Mouse (Mus musculus) left cerebral cortex, adult 9 months (tissue): ENCODE measurements at regions not wholly inside any gene's neighbourhood (a gene's known extent, or its start where the extent isn't known, plus 50 kb on each side); places are given as distances from the start of the nearest gene placed in this dataset.
"Not testable (repeated sequence)": the region's sequence is repeated elsewhere in the genome, so short reads cannot be mapped to it uniquely, and the experiment has no call there.

ENCODE experiments used
- DNase-seq, 2 experiments: peaks; one replicate each; pipeline ENCODE4 v3.0.0; 2022; ENCODE audit warnings: low spot score in 2 of 2

DNA sequence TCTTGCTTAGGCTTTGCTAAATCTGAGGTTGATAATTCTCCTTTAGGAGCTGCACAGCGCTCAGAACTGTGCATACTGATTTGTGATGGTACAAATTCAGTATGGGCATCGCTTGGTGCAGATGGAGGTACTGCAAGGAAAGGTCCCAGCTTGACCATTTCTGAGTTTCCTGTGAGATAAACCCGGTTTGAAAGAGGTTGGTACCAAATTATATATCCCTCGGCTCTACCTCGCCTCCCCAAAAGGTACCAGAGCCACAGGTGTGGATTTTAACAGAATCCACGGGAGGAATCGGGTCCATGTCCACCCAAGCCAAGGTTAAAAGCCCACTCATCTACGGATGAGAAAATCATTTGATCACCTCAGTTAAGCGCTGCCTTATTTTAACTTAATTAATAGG, 172.5 kb upstream of the Zfp808 start:
- DNase-seq = not testable (repeated sequence)

GRCm38 (mm10) chr13:61978856-61979255, 150.8 kb upstream of the Zfp808 start:
- DNase-seq = not testable (repeated sequence)

DNA sequence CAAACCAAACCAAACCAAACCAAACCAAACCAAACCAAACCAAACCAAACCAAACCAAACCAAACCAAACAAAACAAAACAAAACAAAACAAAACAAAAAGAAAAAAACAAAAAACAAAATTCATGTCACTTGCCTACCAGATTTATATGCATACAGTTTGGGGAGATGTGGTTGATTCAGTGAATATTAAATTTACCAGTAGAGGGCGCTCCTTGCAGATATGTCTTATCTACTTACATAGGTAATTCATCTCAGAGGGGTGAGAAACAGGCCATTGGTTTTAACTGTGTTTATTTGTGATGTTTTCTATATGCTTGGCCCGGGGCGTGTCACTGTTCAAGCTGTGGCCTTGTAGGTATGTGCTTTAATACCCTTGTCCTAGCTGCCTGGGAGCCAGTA, 133.2 kb upstream of the Zfp808 start:
- not testable (repeated sequence) for DNase-seq

- not testable (repeated sequence) for DNase-seq
Observed at GRCm38 (mm10) chr13:61998803-61999202, 130.9 kb upstream of the Zfp808 start.

- DNase-seq = not testable (repeated sequence)
Observed at GRCm38 (mm10) chr13:62007321-62007720, 122.4 kb upstream of the Zfp808 start.

- DNase-seq = peak; percentile 3 to 32
Observed at GRCm38 (mm10) chr13:62015424-62016167, 114.1 kb upstream of the Zfp808 start.

GRCm38 (mm10) chr13:62016168-62016502, 113.6 kb upstream of the Zfp808 start:
- DNase-seq = not testable (repeated sequence)

DNA sequence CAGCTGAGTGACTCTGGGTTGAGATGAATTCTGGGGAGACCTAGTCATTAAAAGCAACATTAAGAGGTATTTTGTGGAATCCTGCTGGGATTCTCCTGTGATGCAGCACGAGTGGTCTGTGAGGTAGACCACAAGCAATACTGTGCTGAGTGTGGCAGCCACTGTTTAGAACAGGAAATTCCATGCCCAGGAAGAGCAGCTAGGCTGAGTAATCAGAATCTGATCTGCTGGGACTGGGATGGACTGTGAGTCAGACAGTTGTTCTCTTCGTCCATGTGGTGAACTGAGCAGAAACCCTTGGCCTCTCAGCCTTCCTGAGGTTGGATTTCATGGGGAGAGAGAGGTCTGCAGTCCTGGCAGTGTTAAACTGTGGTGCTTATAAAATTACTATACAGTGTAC, 92.0 kb upstream of the Zfp808 start:
- not testable (repeated sequence) for DNase-seq

- not testable (repeated sequence) for DNase-seq
Observed at GRCm38 (mm10) chr13:62077951-62078671, 51.6 kb upstream of the Zfp808 start.

GRCm38 (mm10) chr13:62078893-62079292, 50.8 kb upstream of the Zfp808 start:
- DNase-seq = not testable (repeated sequence)
